Mouse (Mus musculus) gastrocnemius, adult 2 months (tissue): ENCODE measurements around the gene Gm42906. TPM values are rescaled to one million over a fixed set of nuclear protein-coding genes. Genes with fewer than 3 reads are reported as not detected.

Source experiments
- DNase-seq: peaks from one replicate; pipeline ENCODE4 v3.0.0; 2022
- H3K27ac ChIP-seq: fragments of 200-600 bp; 2 replicates; pipeline ENCODE4 v1.8.1; 2022; ENCODE audit warnings: mild to moderate bottlenecking
- H3K4me3 ChIP-seq: fragments of 200-600 bp; 2 replicates; pipeline ENCODE4 v1.8.1; 2022; ENCODE audit warnings: mild to moderate bottlenecking, moderate library complexity
- CTCF ChIP-seq: fragments of 200-600 bp; IDR thresholded peaks from 2 replicates; pipeline ENCODE4 v1.8.1; 2022; ENCODE audit warnings: antibody characterized with exemption, mild to moderate bottlenecking, moderate library complexity
- intact Hi-C: fragments of 180-260 bp; cut with DNase I; formaldehyde crosslinking; loops from one replicate; pipeline ENCODE4 v1.15.1; 2025
- total RNA-seq, 2 experiments: library from RNA; stranded (reverse); gene quantifications; 2 replicates each; pipeline ENCODE4 v1.2.3; 2021

Gene Gm42906
- total RNA-seq, 2 experiments from 2014 or later: 1.1 to 1.3 TPM

DNA sequence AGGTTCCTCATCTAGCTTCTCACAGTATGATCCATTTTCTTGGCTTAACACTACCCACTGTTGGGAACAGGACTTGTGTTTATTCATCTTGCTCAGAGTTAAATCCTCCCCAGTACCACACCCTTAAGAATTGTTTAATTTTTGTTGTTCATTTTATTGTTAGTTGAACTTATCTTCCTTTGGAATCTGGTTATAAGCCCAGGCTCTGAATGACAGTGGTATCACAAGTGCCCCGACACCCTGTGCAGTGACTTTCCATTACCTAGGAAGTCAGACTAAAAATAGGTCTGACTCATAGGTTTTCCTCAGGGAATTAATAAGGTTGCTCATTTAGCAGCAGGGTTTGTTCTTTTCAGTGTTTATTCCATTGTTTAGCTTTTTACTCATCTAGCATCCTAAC lies 362.7 kb downstream of the Gm42906 start:
- H3K27ac ChIP-seq: peak overlapping the region; percentile 64
- intact Hi-C loops: loop anchor here (10.0 kb wide), 1 partner anchor 300 kb away; no protein-coding TSS in a partner anchor
- no peak overlapping the region for H3K4me3 ChIP-seq
- DNase-seq: no peak
- TF ChIP-seq CTCF: no peak

DNA sequence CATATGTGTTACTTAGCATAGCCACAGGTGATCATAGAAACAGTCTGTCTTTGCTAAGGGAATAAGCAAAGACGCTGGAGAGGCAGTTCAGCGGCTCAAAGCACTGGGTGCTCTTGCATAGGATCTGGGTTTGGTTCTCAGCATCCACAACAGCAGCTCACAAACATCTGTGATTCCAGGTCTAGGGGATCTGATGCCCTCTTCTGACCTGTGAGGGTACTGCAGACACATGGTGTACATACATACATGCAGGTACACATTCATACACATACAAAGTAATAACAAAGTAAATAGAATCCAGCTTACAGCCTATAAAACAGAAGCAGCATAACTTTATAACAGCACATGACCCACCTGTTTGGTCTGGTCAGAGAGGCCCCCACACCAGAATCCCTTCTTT lies 366.0 kb downstream of the Gm42906 start:
- intact Hi-C loops: loop anchor here (10.0 kb wide), 1 partner anchor 303 kb away; no protein-coding TSS in a partner anchor
- DNase-seq: no peak
- no peak overlapping the region for H3K4me3 ChIP-seq
- no peak overlapping the region for H3K27ac ChIP-seq
- TF ChIP-seq CTCF: peak; percentile 21; the same call in 1 of the 2 replicates

- H3K27ac ChIP-seq: peak overlapping the region; percentile 63
- intact Hi-C loops: loop anchor here (10.0 kb wide), 1 partner anchor 304 kb away; no protein-coding TSS in a partner anchor
- peak overlapping the region; percentile 33 for H3K4me3 ChIP-seq
Measured at GRCm38 (mm10) chr5:151060476-151060875, 367.5 kb downstream of the Gm42906 start.

DNA sequence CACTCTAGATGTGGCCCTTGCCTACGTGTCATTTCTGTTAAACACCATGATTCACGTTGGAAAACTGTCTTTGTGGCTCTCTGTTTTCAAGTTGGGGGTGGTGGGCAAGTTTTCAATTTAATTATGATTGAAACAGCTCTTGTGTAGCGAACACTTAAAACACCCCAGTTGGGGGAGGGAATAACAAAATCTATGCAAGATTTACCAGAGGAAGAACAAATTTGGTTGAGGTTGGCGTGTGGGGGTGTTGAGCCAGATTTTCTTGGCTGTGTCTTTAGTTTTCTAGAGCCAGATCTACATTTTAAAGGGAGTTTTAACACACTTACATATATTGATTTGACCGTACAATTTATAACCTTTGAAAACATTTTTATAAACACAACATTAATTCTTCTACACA lies 368.2 kb downstream of the Gm42906 start:
- Histone ChIP-seq H3K27ac (peak overlapping the region; percentile 10; the same call in 1 of the 2 replicates), H3K4me3 (no peak overlapping the region)
- no peak for DNase-seq
- intact Hi-C loops: loop anchor here (5.0 to 10.0 kb wide), 2 partner anchors 68 to 305 kb away; no protein-coding TSS in a partner anchor
- TF ChIP-seq CTCF: no peak

More at GRCm38 (mm10) chr5:151060476-151060875, 367.5 kb downstream of the Gm42906 start:
- DNase-seq: no peak
- TF ChIP-seq CTCF: no peak

DNA sequence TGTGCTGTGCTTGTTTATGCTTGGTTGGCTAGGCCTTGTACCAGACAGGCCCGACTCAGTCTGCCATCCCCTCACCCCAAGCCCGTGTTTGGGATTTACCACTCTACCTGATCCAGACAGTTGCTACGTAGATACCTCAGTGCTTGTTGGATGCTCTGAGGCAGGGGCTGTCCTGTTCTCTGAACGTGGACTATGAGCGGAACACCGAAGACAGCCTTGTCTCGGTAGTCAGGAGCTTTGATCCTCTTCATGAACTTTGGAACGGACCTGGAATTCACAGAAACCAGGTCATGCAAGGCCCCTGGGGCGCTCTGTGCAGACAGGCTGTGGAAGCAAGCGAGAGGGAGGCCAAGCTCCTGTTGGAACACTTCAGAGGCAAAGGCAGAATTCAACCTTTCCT lies 368.6 kb downstream of the Gm42906 start:
- DNase-seq: no peak
- TF ChIP-seq CTCF: no peak
- Histone ChIP-seq H3K27ac (peak overlapping the region; percentile 10; the same call in 1 of the 2 replicates), H3K4me3 (no peak overlapping the region)
- intact Hi-C loops: loop anchor here (5.0 kb wide), 1 partner anchor 68 kb away; no protein-coding TSS in a partner anchor

- intact Hi-C loops: loop anchor here (5.0 kb wide), 1 partner anchor 70 kb away; no protein-coding TSS in a partner anchor
Measured at GRCm38 (mm10) chr5:151057716-151058115, 370.2 kb downstream of the Gm42906 start.

DNA sequence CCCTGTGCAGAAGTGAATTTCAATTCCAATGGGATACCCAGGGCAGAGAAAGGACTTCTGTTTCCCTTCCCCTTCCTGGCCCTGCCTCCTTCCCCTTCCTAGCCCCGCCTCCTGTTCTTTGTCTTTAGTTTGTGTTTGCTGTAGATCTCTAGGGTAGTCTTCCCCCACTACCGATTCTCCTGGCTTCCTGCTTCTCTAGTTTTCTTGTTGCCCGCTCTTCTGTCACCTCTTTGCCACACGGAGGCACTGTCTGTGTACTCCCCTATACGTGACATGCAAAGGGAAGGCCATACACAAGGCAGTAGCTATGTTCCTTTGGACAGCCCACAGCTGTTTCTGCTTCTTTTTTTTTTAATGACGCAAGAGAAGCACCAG lies 371.1 kb downstream of the Gm42906 start:
- Histone ChIP-seq H3K27ac (peak overlapping the region; percentile 78), H3K4me3 (peak overlapping the region; percentile 3; the same call in 1 of the 2 replicates)
- intact Hi-C loops: loop anchor here (5.0 kb wide), 1 partner anchor 70 kb away; no protein-coding TSS in a partner anchor
- TF ChIP-seq CTCF: no peak
- DNase-seq: no peak

More at GRCm38 (mm10) chr5:151057716-151058115, 370.2 kb downstream of the Gm42906 start:
- DNase-seq: no peak
- peak overlapping the region; percentile 78 for H3K27ac ChIP-seq
- H3K4me3 ChIP-seq: no peak overlapping the region
- TF ChIP-seq CTCF: no peak

DNA sequence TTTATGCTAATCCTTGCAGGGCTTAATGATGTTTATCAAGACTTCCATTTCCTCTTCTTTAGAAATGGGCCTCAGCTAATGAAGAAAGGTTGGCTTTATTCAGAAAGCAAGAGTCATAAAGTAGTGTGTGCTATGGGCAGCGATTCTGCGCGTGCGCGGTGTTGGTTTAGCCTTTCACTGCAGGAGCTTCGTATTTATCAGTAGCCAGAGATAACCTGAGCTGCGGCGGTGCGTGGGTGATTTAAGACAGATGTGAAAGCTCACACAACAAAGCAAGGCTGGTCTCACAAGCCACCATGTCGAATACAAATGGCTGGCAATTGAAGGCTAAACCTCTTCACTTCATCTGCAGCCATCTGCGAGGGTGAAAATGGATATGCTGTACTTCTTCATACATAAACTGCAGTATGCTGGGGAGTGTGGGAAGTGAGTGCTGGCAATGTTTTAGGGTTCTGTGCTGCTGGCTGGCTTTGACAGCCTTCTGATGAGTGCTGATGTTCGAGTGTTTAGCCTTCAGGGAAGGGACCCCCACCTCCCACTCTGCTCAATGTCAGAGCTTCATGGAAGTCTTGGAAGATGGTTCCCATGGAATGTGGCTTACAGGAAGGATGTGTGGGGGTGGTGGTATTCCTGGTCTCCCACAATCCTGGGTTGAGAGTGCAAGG lies 371.6 kb downstream of the Gm42906 start:
- DNase-seq: no peak
- Histone ChIP-seq H3K27ac (peak overlapping the region; percentile 78), H3K4me3 (no peak overlapping the region)
- intact Hi-C loops: loop anchor here (5.0 kb wide), 1 partner anchor 71 kb away; no protein-coding TSS in a partner anchor
- TF ChIP-seq CTCF: no peak

DNA sequence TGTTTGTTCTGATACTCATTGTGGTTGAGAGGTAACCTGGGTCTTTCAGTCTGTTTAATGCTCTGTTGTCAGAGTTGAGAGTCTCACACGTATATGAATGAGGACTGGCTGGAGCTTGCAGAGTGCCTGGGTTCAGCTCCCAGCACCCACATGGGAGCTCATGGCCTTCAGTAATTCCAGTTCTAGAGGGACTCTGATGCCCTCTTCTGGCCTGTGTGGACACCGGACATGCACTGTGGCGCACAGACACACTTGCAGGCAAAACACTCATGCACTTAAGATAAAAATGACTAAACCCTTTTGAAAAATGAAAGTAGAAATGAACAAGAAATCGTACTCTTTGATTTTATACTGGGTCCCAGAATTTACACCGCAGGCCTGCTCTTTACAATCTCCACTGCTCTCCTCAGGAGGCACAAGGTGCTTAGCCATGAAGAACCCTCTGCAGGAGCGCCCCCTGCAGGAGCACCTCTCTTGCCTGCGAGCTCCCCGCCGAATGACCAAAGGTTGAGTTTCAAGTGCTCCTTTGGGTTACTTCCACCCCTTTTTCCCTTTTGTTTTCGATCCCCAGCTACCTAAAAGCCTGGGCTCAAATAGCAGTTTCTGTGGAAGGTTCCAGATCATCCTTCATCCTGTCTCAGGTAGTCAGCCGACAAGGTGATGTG lies 372.4 kb downstream of the Gm42906 start:
- intact Hi-C loops: loop anchor here (5.0 kb wide), 1 partner anchor 72 kb away; no protein-coding TSS in a partner anchor
- H3K27ac ChIP-seq: peak overlapping the region; percentile 78

DNA sequence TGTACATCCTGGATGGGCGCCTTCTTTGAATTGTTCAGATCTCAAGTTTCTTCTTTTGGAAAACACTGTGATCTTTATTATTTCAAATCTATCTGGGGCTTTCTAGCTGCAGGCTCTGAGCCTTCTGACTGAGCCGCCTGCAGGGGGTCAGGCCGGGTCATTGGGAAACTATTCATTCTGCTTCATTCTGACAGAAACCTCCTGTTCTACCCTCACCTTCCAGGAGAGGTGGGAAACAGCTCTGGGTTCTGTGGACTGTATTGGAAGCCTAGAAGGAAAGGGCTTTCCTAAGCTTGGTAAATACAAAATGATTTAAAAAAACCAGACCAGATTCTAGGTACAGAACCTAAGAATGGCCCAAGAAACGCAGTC lies 373.2 kb downstream of the Gm42906 start:
- no peak for TF ChIP-seq CTCF
- DNase-seq: no peak
- peak overlapping the region; percentile 63 for H3K27ac ChIP-seq
- intact Hi-C loops: loop anchor here (5.0 kb wide), 1 partner anchor 73 kb away; no protein-coding TSS in a partner anchor
- no peak overlapping the region for H3K4me3 ChIP-seq

More for the DNA sequence above, 372.4 kb downstream of the Gm42906 start:
- H3K4me3 ChIP-seq: no peak overlapping the region
- no peak for DNase-seq
- no peak for TF ChIP-seq CTCF

- no peak for TF ChIP-seq CTCF
- Histone ChIP-seq H3K4me3 (no peak overlapping the region), H3K27ac (peak overlapping the region; percentile 63)
- DNase-seq: no peak
- intact Hi-C loops: no loop called here
Measured at GRCm38 (mm10) chr5:151054100-151054742, 373.7 kb downstream of the Gm42906 start.

DNA sequence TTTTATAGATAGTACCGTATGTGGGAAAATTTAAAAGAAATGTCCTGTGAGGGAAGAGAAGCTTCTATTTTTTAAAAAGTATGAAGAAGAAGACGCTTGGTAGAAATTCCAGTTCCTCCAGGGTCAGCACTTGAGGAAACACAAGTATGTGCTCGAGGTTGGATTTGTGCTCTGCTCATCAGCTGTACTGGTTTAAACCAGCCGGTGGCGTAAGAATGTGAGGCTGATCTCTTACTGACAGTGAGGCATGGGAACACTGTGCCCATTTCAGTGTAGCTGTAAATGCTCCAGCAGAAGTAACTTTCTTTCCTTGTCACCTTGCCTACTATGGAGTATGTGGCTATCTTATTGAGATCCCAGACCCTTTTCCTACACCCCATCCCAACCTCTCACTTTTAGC lies 374.8 kb downstream of the Gm42906 start:
- TF ChIP-seq CTCF: no peak
- H3K4me3 ChIP-seq: no peak overlapping the region
- DNase-seq: no peak
- intact Hi-C loops: no loop called here
- H3K27ac ChIP-seq: peak overlapping the region; percentile 63; the same call in 1 of the 2 replicates

DNA sequence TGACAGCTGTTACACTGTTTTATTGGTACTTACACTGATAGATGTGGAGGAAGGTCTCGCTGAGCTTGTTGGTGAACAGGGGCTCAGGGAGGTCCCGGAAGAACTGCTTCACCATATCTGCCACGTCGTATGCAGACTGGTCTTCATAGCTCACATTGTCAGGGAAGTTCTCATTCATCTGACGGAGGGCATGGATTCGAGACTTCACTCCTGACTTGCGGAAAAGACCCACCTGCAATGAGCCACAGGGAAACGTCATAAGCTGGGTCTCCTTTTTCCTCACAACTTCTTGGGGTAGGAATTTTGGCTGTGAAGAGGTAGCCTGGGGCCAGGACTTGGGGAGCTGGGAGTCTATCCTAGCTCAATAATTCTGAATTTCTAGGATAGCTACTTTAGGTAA lies 375.6 kb downstream of the Gm42906 start:
- DNase-seq: no peak
- H3K4me3 ChIP-seq: no peak overlapping the region
- TF ChIP-seq CTCF: no peak
- intact Hi-C loops: no loop called here
- no peak overlapping the region for H3K27ac ChIP-seq
